ENCODE assay signal across 10 mouse cellular contexts in genomic region chr4:86690194-86690593, GRCm38 (mm10). TPM values are rescaled to one million over a fixed set of nuclear protein-coding genes. Genes with fewer than 3 reads are reported as not detected.
DNase-seq lines count a peak whose midpoint lies in the region; ATAC-seq and TF ChIP-seq lines count a peak whose summit lies in the region.
"Had no signal": no experiment of that assay in that cellular context is flagged by ENCODE, and none has a peak within 500 bp of the region (broad histone marks: within the 10 kb centered on the region; RNA-seq: fewer than 3 reads in every experiment).

No protein-coding gene starts in this region.

- intact Hi-C loops in gastrocnemius, postnatal 14 days (cut with DNase I; ENCODE audit: low total_unique reads), result no loop called here

- H3K9me3 ChIP-seq in midbrain, embryonic 11.5 days (ENCODE audit: control insufficient read depth, low read length), result no peaks in the 10 kb centered on the region
- H3K9me3 ChIP-seq in neural tube, embryonic 15.5 days (replicated peaks), result no peaks in the 10 kb centered on the region
- H3K9me3 ChIP-seq: heart, embryonic 15.5 days; neural tube, embryonic 12.5 days had no signal

- no peak for TF ChIP-seq POLR2A in liver, adult 2 months (IDR thresholded peaks at IDR 0.05; ENCODE audit: extremely low read depth, insufficient read depth, low read length)

- H3K36me3 ChIP-seq in liver, adult 2 months (ENCODE audit: control insufficient read depth, insufficient read depth, low read length), result no peaks in the 10 kb centered on the region
- no peaks in the 10 kb centered on the region for H3K36me3 ChIP-seq in midbrain, embryonic 11.5 days (ENCODE audit: control insufficient read depth, insufficient read depth, low read length)
- H3K36me3 ChIP-seq in neural tube, embryonic 15.5 days, result no peaks in the 10 kb centered on the region
- H3K36me3 ChIP-seq: heart, embryonic 15.5 days; neural tube, embryonic 12.5 days had no signal

- peak; percentile 38 for DNase-seq in gastrocnemius, adult 18-20 months (ENCODE audit: low spot score)
- DNase-seq in gastrocnemius, postnatal 14 days, result no peak
- DNase-seq in liver, adult 2 months (ENCODE audit: extremely low read depth, low read depth, low spot score), result peak; percentile 100
- no peak for DNase-seq in midbrain, embryonic 11.5 days (ENCODE audit: low spot score, missing footprints)

- peak; percentile 94 for ATAC-seq in common myeloid progenitor, adult 5-6 weeks (replicated peaks; ENCODE audit: low read depth, poor library complexity, severe bottlenecking)
- ATAC-seq in monocyte, adult 5-6 weeks (replicated peaks; ENCODE audit: insufficient number of reproducible peaks, low FRiP score, low TSS enrichment, poor library complexity, severe bottlenecking), result peak; percentile 93
- ATAC-seq in cerebellum, adult (ENCODE audit: insufficient number of reproducible peaks, low FRiP score, low TSS enrichment), result no peak
- ATAC-seq in midbrain, embryonic 11.5 days (ENCODE audit: low FRiP score), result no peak
- no peak for ATAC-seq in neural tube, embryonic 15.5 days (ENCODE audit: low FRiP score)

- no peak overlapping the region for H3K9ac ChIP-seq in liver, adult 2 months (ENCODE audit: low read depth, low read length)
- no peak overlapping the region for H3K9ac ChIP-seq in midbrain, embryonic 11.5 days (ENCODE audit: low read length)
- no peak overlapping the region for H3K9ac ChIP-seq in neural tube, embryonic 15.5 days (replicated peaks)
- H3K9ac ChIP-seq: heart, embryonic 15.5 days; neural tube, embryonic 12.5 days had no signal

- no peak overlapping the region for H3K4me2 ChIP-seq in midbrain, embryonic 11.5 days
- no peak overlapping the region for H3K4me2 ChIP-seq in neural tube, embryonic 15.5 days
- H3K4me2 ChIP-seq: neural tube, embryonic 12.5 days had no signal

- no peak for TF ChIP-seq CTCF in liver, adult 2 months (IDR thresholded peaks at IDR 0.05; ENCODE audit: low read depth, low read length)

- peaks cover 32% of the 10 kb centered on the region for H3K4me1 ChIP-seq in liver, adult 2 months (ENCODE audit: control insufficient read depth, insufficient read depth, low read length)
- no peaks in the 10 kb centered on the region for H3K4me1 ChIP-seq in midbrain, embryonic 11.5 days (ENCODE audit: control insufficient read depth, insufficient read depth, low read length)
- no peaks in the 10 kb centered on the region for H3K4me1 ChIP-seq in neural tube, embryonic 15.5 days
- H3K4me1 ChIP-seq: neural tube, embryonic 12.5 days had no signal

- no peak overlapping the region for H3K27ac ChIP-seq in liver, adult 2 months (replicated peaks; ENCODE audit: insufficient read depth, low read depth, low read length)
- H3K27ac ChIP-seq in midbrain, embryonic 11.5 days (ENCODE audit: low read depth, low read length), result no peak overlapping the region
- H3K27ac ChIP-seq in neural tube, embryonic 15.5 days (replicated peaks), result no peak overlapping the region
- H3K27ac ChIP-seq: neural tube, embryonic 12.5 days had no signal

- H3K27me3 ChIP-seq in liver, adult 2 months (ENCODE audit: control insufficient read depth, insufficient read depth, low read length), result no peaks in the 10 kb centered on the region
- no peaks in the 10 kb centered on the region for H3K27me3 ChIP-seq in midbrain, embryonic 11.5 days (ENCODE audit: control insufficient read depth, insufficient read depth, low read length)
- H3K27me3 ChIP-seq in neural tube, embryonic 15.5 days (replicated peaks), result no peaks in the 10 kb centered on the region
- H3K27me3 ChIP-seq: heart, embryonic 15.5 days; neural tube, embryonic 12.5 days had no signal

- 1% methylated on average over 7 of the region's 7 CpGs for WGBS in liver, adult 2 months
- WGBS in midbrain, embryonic 11.5 days, result 63% methylated on average over 7 of the region's 7 CpGs
- 68% methylated on average over 7 of the region's 7 CpGs for WGBS in neural tube, embryonic 15.5 days

- no peak overlapping the region for H3K4me3 ChIP-seq in liver, adult 2 months (ENCODE audit: insufficient read depth, low read depth, low read length)
- H3K4me3 ChIP-seq in midbrain, embryonic 11.5 days (ENCODE audit: low read depth, low read length), result no peak overlapping the region
- H3K4me3 ChIP-seq in neural tube, embryonic 15.5 days (replicated peaks), result no peak overlapping the region
- H3K4me3 ChIP-seq: heart, embryonic 15.5 days; neural tube, embryonic 12.5 days had no signal

- no peaks in the 10 kb centered on the region; the same call in 1 of the 2 replicates for H3K79me2 ChIP-seq in liver, adult 2 months (ENCODE audit: control insufficient read depth, insufficient read depth, low read length)

RNA-seq across cellular contexts. Expression of gene Plin2, which starts 20.3 kb away (rescaled TPM):
- total RNA-seq in gastrocnemius, adult 18-20 months (2021), result 10 to 100 TPM; 59.8 to 66.3 TPM
- 10 to 100 TPM; 56.6 to 69.7 TPM for total RNA-seq in gastrocnemius, postnatal 14 days (2021)
- total RNA-seq in common myeloid progenitor, adult 5-6 weeks (2017), result 55.0 and 80.2 TPM in 2 replicates
- 294 and 339 TPM in 2 replicates for total RNA-seq in liver, adult 2 months (2014; rRNA removed)
- 449 and 502 TPM in 2 replicates for polyA plus RNA-seq in liver, adult 2 months (2012; rRNA removed)
- total RNA-seq in monocyte, adult 5-6 weeks (2017), result 312 to 507 TPM (median 480 TPM) in 3 replicates
- polyA plus RNA-seq in midbrain, embryonic 11.5 days (2014; fragmentation: Nextera tagmentation; extraction: Ambion mirVana), result 72.3 and 79.7 TPM in 2 replicates
- 40.0 and 53.9 TPM in 2 replicates for polyA plus RNA-seq in neural tube, embryonic 15.5 days (2015; fragmentation: Nextera tagmentation; extraction: Ambion mirVana)

RNA-seq across cellular contexts. Expression of gene Dennd4c, which starts 58.2 kb away (rescaled TPM):
- total RNA-seq in gastrocnemius, adult 18-20 months (2021), result 10 to 100 TPM; 29.1 to 29.2 TPM
- total RNA-seq in gastrocnemius, postnatal 14 days (2021), result 10 to 100 TPM; 16.5 to 18.4 TPM
- 29.9 and 31.7 TPM in 2 replicates for total RNA-seq in common myeloid progenitor, adult 5-6 weeks (2017)
- 18.9 and 19.0 TPM in 2 replicates for total RNA-seq in liver, adult 2 months (2014; rRNA removed)
- 2.7 and 2.8 TPM in 2 replicates for polyA plus RNA-seq in liver, adult 2 months (2012; rRNA removed)
- 26.9 to 42.6 TPM (median 30.7 TPM) in 3 replicates for total RNA-seq in monocyte, adult 5-6 weeks (2017)
- polyA plus RNA-seq in midbrain, embryonic 11.5 days (2014; fragmentation: Nextera tagmentation; extraction: Ambion mirVana), result 4.9 and 5.0 TPM in 2 replicates
- 2.7 and 3.9 TPM in 2 replicates for polyA plus RNA-seq in neural tube, embryonic 15.5 days (2015; fragmentation: Nextera tagmentation; extraction: Ambion mirVana)

Comparison
In these comparisons a context has a peak if more than half of its experiments do, and no peak if none do; other contexts are left out.
1. DNase-seq: peak in gastrocnemius, adult 18-20 months (single experiment) and liver, adult 2 months (single experiment); none in gastrocnemius, postnatal 14 days (single experiment) and midbrain, embryonic 11.5 days (single experiment).
2. ATAC-seq: peak in common myeloid progenitor, adult 5-6 weeks (single experiment) and monocyte, adult 5-6 weeks (single experiment); none in cerebellum, adult (single experiment), midbrain, embryonic 11.5 days (single experiment) and neural tube, embryonic 15.5 days (single experiment).